Mouse (Mus musculus): ENCODE measurements at regions not wholly inside any gene's neighbourhood (a gene's known extent, or its start where the extent isn't known, plus 50 kb on each side); places are given as distances from the start of the nearest gene placed in this dataset.
"Not testable (repeated sequence)": the region's sequence is repeated elsewhere in the genome, so short reads cannot be mapped to it uniquely, and the experiment has no call there.

DNA sequence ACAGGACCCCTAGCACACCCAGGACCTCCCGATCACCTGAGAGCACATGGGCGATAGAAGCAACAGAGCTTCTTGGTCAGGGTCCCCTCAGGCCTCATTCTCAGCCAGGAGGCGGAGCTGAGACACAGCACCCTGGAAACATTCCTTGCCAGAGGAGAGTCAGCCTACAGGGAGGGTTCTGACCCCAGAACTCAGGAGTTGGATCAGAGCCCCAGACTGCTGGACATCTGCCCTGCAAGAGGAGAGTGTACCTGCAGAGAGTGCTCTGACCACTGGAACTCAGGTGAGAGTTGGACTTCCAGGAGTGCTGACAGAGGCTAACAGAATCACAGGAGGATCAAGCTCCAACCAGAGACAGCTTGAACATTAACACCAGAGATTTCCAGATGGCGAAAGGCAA lies 76.1 kb downstream of the Gpr85 start:
- not testable (repeated sequence) for DNase-seq (ENCODE audit: extremely low spot score)

DNA sequence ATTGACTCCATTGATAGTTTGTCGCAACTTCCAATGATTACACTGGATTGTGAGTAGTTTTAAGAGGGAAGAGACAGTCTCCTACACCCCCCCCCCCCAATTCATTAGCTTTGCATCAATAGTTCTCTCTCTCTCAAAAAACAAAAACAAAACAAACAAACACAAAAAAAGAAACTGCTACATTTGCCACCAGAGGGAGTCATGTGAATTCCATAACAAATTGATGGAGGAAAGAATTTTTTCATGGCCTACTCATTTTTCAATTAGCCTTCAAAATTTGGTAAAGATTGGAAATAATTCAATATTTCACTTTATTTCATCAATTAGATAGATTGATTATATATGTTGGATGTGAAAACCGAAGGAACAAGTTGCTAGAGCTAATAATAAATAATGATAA lies 80.3 kb downstream of the Gpr85 start:
- DNase-seq (ENCODE audit: extremely low spot score), result no peak

DNA sequence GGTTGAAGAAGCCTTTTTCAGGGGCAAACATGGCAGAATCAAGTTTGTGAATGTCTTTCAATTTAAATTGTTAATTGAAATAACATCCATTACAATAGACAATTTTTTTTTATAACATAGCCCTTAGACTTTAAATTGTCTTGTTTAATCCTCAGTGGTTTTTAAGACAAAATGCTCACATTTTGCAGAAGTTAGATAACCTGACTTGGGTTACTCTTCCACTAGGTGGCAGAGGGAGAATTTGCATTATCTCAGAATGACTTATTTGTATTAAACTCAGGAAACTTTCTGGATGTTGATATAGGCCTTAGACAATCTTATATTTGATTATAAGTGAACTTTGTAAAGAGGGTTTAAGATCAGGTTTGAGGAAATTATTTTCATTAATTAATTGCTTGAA lies 80.8 kb downstream of the Gpr85 start:
- DNase-seq (ENCODE audit: extremely low spot score), result no peak

DNA sequence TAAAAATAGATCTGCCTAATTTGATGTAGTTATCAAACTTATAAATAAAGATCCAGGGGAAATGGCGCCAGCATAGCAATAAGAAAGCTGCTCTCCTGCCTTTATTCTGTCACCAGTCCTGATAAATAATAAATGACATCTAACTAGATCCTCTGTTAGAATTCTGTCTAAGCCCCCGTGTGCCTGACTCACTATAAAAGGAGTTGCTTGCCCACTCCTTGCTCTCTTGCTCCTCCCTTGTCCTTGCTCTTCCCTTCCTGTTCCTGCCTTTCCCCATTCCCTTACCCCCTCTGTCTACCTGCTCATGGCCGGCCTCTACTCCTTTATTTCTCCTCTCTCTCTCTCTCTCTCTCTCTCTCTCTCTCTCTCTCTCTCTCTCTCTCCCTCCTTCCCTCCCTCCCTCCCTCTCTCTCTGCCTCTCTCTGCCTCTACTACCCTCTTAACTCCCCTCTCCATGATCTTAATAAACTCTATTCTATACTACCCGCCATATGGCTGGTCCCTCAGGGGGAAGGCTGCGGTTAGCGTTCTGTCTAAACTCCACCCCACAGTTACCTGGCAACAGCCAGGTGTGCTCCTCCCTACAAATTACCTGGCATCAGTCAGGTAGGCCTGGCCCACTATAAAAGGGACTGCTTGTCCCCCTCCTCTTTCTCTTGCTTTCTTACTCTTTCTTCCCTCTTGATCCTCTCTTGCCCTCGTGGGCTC lies 71.3 kb upstream of the Bmt2 start:
- DNase-seq (ENCODE audit: extremely low spot score), result no peak

DNA sequence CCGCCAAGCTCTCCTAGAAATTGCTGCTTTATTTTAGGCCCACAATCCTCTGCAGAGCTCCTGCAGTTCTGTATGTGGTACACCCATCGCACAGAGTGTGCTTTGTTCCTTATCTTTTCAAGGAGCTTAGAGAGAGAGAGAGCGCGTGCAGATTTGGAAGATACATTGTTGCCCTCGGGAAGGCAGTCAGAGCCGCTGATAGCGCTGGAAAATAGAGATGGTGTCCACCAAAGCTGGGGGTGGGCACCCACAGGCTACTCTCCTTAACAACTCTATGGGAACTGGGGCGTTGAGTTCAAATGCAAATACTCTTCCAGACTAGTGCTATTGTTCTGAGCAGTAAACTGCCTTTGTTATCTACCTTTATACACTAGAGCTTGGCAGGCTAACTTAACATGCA lies 70.2 kb upstream of the Bmt2 start:
- peak; percentile 6 for DNase-seq (ENCODE audit: extremely low spot score)

DNA sequence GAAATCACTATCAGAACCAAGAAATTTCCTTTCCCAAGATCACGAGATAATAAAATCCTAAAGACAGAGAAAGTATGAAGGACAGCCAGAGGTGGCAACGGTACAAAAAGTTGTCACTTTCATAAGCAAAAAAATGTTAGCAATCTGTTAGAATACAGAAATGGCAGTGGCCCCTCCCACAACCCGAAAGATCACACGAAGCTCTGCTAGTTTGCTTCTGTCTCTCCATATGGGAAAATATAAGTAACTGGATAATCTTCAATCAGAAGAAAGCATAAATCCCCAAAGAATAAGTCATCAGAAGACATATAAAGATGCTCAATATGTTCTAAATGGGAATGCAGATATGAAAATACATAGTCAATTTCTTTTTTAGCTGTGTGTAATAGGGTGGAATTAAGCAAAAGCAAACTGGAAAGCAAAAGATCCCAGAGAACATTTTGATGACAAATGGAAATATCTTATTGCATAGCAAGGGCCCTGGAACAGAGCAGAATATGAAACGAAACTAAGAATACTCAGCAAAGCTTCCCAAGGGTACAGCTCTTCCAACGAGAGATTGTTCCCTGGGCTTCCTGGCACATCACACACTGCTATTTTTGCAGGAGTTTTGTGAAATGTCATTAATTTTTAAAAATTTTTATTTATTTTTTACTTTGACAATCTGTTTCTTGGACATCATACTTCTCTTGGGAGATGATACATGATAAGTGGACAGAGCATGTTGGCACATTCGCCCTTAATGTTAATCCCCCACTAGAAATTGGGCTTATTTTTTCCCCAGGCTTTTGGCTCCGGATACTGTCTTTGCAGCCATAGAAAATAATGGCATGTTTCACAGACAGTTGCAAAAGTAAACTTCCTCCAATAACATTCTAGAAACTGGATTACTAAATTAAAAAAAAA lies 69.1 kb upstream of the Bmt2 start:
- no peak for DNase-seq (ENCODE audit: extremely low spot score)

All from embryo, embryonic 9.5 days (tissue).